Mouse (Mus musculus) kidney, embryonic 14.5 days (tissue): ENCODE measurements around the gene Smyd2. TPM values are rescaled to one million over a fixed set of nuclear protein-coding genes. Genes with fewer than 3 reads are reported as not detected.

Source experiments
- ATAC-seq: fragments of 200-750 bp; cut with Nextera tagmentation; 2 replicates; pipeline ENCODE4 v1.8.0; 2017; ENCODE audit warnings: moderate number of reproducible peaks, mild to moderate bottlenecking, moderate TSS enrichment, moderate library complexity; ENCODE audit not compliant: low FRiP score, low TSS enrichment
- H3K27ac ChIP-seq: fragments of 300-500 bp; sonication (generic); 2 replicates; pipeline ENCODE4 v1.5.1; 2014; ENCODE audit warnings: low read depth, mild to moderate bottlenecking, low read length, moderate library complexity, mixed read lengths
- H3K27me3 ChIP-seq: fragments of 300-500 bp; sonication (generic); 2 replicates; pipeline ENCODE4 v1.6.1; 2014; ENCODE audit warnings: mild to moderate bottlenecking, low read length; ENCODE audit not compliant: control insufficient read depth, insufficient read depth
- H3K36me3 ChIP-seq: fragments of 300-500 bp; sonication (generic); 2 replicates; pipeline ENCODE4 v1.6.1; 2014; ENCODE audit warnings: low read length, mixed read lengths; ENCODE audit not compliant: control insufficient read depth, insufficient read depth
- H3K4me1 ChIP-seq: fragments of 300-500 bp; sonication (generic); 2 replicates; pipeline ENCODE4 v1.6.1; 2014; ENCODE audit warnings: low read length, mixed read lengths; ENCODE audit not compliant: control insufficient read depth, insufficient read depth
- H3K4me2 ChIP-seq: fragments of 300-500 bp; sonication (generic); replicated peaks from 2 replicates; pipeline ENCODE4 v1.6.1; 2014; ENCODE audit warnings: low read depth, mild to moderate bottlenecking, low read length
- H3K4me3 ChIP-seq: fragments of 300-500 bp; sonication (generic); 2 replicates; pipeline ENCODE4 v1.5.1; 2014; ENCODE audit warnings: mild to moderate bottlenecking, low read length
- H3K9ac ChIP-seq: fragments of 300-500 bp; sonication (generic); 2 replicates; pipeline ENCODE4 v1.6.1; 2014; ENCODE audit warnings: low read depth, mild to moderate bottlenecking, low read length, moderate library complexity
- H3K9me3 ChIP-seq: fragments of 300-500 bp; sonication (generic); 2 replicates; pipeline ENCODE4 v1.6.1; 2016; ENCODE audit warnings: low read length; ENCODE audit not compliant: control insufficient read depth
- WGBS: fragments of 180-500 bp; shearing (Covaris S2); extraction: QIAGEN DNeasy Blood & Tissue Kit; methylation state at CpG from one replicate; pipeline ENCODE4 v1.1.7; 2014; 5-methylcytosine and 5-hydroxymethylcytosine counted together
- polyA plus RNA-seq: library from polyadenylated mRNA; unstranded; fragments of >200 nt; fragmentation: Nextera tagmentation; extraction: Ambion mirVana; gene quantifications from 2 replicates; pipeline ENCODE4 v1.2.1, GENCODE M21; 2014

Smyd2 gene
- polyA plus RNA-seq, 1 experiment from 2014 or later = 93.3 TPM

DNA sequence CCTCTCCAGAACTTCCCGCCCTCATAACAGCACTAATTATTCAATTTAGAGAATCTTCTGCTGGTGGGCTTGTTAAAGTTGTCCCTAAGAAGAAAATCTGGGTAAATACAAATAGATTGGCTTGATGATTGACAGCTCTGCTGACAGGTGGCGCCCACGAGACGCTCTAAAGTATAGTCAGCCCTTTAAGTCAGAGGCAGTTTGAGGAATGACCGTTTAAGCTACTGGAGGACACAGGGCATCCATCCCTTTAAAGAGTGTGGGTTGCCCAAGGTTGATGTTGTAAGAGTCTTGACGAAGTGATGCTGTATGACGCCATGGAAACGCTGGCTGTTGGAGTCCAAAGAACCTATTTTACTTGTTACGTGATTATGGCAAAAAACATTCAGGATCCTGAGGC is 57.9 kb downstream of the Smyd2 start:
- Histone ChIP-seq H3K27ac (no peak overlapping the region), H3K4me1 (0 out of 2 replicates have a peak, but pooled peaks cover 4% of the 10 kb centered on the region), H3K36me3 (peaks cover 51% of the 10 kb centered on the region), H3K27me3 (no peaks in the 10 kb centered on the region), H3K9ac (no peak overlapping the region), H3K4me3 (no peak overlapping the region), H3K4me2 (no peak overlapping the region), H3K9me3 (no peaks in the 10 kb centered on the region)
- WGBS = 81% methylated on average over 9 of the region's 9 CpGs
- no peak for ATAC-seq

DNA sequence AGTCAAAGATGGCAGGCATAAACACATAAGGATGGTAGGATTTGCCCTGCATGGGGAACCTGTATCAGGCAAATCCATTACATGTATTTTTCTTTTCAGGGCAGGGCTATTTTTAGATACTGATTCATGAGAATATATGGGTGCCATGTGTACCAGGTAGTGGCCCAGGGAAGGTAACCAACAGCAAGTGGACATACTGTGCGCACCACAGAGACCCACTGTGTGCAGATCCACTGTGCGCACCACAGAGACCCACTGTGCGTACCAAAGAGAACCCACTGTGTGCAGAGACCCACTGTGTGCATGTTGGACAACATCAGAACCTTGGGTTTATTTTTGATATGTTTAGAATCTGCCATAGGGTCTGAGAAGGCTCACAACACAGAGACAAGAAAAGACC is 58.4 kb downstream of the Smyd2 start:
- H3K4me1 ChIP-seq = 0 out of 2 replicates have a peak, but pooled peaks cover 4% of the 10 kb centered on the region
- no peak overlapping the region for H3K9ac ChIP-seq
- H3K9me3 ChIP-seq = no peaks in the 10 kb centered on the region
- no peak overlapping the region for H3K4me3 ChIP-seq
- no peak for ATAC-seq
- H3K27me3 ChIP-seq = no peaks in the 10 kb centered on the region
- H3K27ac ChIP-seq = no peak overlapping the region
- H3K36me3 ChIP-seq = peaks cover 53% of the 10 kb centered on the region
- no peak overlapping the region for H3K4me2 ChIP-seq
- WGBS = 93% methylated on average over 3 of the region's 3 CpGs

DNA sequence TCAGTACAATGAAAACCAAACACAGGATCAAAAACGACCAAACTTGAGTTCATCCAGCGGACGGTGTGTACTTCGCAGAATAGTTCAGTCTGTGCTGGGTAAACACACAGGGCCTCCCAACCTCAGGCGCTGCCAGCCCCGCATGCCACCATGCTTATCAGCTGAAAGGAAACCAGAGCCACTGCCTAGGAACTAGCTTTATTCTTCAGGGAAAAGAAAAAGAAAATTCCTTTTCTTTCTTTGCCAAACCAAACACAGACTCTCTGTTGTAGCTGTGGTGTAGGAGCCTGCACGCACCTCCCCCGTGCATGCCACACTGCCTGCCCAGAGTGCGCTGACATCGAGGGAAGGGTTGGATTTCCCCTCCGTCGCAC is 61.2 kb downstream of the Smyd2 start:
- WGBS = 73% methylated on average over 12 of the region's 12 CpGs
- no peaks in the 10 kb centered on the region for H3K27me3 ChIP-seq
- ATAC-seq = no peak
- H3K4me1 ChIP-seq = no peaks in the 10 kb centered on the region
- no peaks in the 10 kb centered on the region for H3K9me3 ChIP-seq
- no peak overlapping the region for H3K4me2 ChIP-seq
- no peak overlapping the region for H3K9ac ChIP-seq
- no peak overlapping the region for H3K4me3 ChIP-seq
- peaks cover 66% of the 10 kb centered on the region for H3K36me3 ChIP-seq
- H3K27ac ChIP-seq = no peak overlapping the region

DNA sequence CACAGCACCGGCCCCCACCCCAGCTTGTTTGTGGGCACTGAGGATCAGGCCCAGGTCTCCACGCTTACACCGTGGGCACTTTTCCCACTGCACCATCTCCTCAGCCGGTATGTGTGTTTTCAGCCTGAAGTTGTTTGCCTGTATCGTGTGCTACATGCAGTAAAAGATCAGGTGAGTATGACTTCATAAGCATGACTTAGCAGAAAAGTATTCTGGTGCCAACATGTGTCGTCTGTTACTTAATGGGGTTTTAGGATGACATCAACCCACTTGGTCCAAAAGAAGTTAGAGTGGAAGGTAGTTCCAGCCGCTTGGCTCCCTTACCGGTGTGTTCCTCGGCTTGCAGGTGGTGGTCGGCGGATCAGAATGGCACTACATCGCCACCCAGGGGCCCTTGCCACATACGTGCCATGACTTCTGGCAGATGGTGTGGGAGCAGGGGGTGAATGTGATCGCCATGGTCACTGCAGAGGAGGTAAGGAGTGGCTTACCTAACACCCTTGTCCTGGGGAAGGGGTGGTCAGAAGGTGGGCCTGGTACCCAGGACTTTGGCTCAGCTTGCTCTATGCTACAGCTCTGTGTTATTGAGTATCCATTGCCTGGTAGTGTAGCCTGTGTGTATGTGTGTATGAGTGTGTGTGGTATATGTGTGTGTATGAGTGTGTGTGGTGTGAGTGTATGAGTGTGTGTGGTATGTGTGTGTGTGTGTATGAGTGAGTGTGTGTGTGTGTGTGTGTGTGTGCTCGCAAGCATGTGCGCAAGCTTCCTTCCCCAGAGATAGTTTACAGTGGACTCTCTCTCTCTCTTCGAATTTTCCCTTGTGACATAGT is 61.8 kb downstream of the Smyd2 start:
- WGBS = 89% methylated on average over 17 of the region's 17 CpGs
- H3K9me3 ChIP-seq = no peaks in the 10 kb centered on the region
- H3K27me3 ChIP-seq = no peaks in the 10 kb centered on the region
- no peak for ATAC-seq
- H3K4me1 ChIP-seq = no peaks in the 10 kb centered on the region
- H3K36me3 ChIP-seq = peaks cover 61% of the 10 kb centered on the region
- no peak overlapping the region for H3K4me2 ChIP-seq
- no peak overlapping the region for H3K4me3 ChIP-seq
- no peak overlapping the region for H3K27ac ChIP-seq
- no peak overlapping the region for H3K9ac ChIP-seq

DNA sequence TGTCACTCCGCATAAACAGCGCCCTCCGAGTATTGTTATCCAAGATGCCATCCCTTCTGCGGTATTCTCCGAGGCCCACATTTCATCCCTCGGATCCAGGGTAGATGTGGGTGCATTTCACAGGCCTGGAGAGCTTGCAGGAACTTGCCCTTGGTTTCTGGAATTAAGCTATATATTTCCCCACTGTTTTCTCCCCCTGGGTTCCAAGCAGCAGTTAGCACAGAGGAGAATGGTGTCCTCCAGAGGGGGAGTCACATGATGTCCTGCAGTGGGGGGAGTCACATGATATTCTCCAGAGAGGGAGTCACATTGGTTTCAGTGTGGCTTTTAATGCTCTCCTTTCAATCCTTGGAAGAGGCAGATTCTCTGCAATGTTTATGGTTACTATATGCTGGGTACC is 63.8 kb downstream of the Smyd2 start:
- H3K4me2 ChIP-seq = no peak overlapping the region
- H3K4me1 ChIP-seq = no peaks in the 10 kb centered on the region
- ATAC-seq = no peak
- no peaks in the 10 kb centered on the region for H3K9me3 ChIP-seq
- no peak overlapping the region for H3K4me3 ChIP-seq
- 95% methylated on average over 6 of the region's 6 CpGs for WGBS
- H3K9ac ChIP-seq = no peak overlapping the region
- H3K27me3 ChIP-seq = no peaks in the 10 kb centered on the region
- H3K27ac ChIP-seq = no peak overlapping the region
- H3K36me3 ChIP-seq = peaks cover 61% of the 10 kb centered on the region

DNA sequence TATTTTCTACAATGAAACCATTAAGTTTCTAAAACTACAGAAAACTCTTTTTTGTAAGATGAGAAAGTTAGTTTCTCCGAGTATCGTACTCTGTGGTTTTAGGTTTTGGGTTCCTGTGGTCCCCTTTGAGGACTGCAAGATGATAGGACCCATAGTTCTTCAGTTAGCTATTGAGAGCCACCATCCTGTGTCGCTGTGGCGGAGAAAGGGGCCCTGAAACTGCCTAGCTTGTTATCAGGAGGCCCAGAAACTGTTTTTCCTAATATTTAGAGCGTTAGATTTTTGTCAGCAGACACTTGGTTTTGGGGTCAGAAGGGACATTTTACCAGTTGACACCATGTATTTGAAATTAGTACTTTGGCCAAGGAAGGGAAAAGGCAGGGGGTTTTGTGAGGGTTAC is 66.4 kb downstream of the Smyd2 start:
- H3K27ac ChIP-seq = no peak overlapping the region
- no peaks in the 10 kb centered on the region for H3K27me3 ChIP-seq
- no peak overlapping the region for H3K9ac ChIP-seq
- H3K9me3 ChIP-seq = no peaks in the 10 kb centered on the region
- no peak overlapping the region for H3K4me2 ChIP-seq
- ATAC-seq = no peak
- 95% methylated on average over 5 of the region's 5 CpGs for WGBS
- H3K4me1 ChIP-seq = no peaks in the 10 kb centered on the region
- no peak overlapping the region for H3K4me3 ChIP-seq
- H3K36me3 ChIP-seq = peaks cover 67% of the 10 kb centered on the region

DNA sequence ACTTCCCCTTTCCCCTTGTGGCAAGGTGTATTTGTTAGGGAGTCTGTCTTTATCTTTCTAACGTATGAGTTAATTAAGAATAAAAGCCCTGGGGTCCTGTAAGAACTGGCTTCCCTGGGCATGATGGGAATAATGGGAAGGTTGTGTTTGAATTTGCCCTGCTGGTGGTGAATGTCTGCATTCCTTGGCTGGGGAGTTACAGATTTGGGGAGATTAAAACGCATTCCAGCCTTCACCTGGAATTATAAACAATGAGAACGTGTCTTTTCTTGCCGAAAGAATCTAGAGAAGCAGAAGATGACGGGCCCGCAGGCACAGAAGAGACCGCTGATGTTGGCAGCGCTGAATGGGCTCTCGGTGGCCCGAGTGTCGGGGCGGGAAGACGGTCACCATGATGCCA is 67.5 kb downstream of the Smyd2 start:
- ATAC-seq = no peak
- no peak overlapping the region for H3K9ac ChIP-seq
- WGBS = 85% methylated on average over 13 of the region's 13 CpGs
- no peak overlapping the region for H3K4me2 ChIP-seq
- no peak overlapping the region for H3K4me3 ChIP-seq
- no peaks in the 10 kb centered on the region for H3K4me1 ChIP-seq
- no peaks in the 10 kb centered on the region for H3K9me3 ChIP-seq
- no peaks in the 10 kb centered on the region for H3K27me3 ChIP-seq
- H3K36me3 ChIP-seq = peaks cover 74% of the 10 kb centered on the region
- no peak overlapping the region for H3K27ac ChIP-seq

DNA sequence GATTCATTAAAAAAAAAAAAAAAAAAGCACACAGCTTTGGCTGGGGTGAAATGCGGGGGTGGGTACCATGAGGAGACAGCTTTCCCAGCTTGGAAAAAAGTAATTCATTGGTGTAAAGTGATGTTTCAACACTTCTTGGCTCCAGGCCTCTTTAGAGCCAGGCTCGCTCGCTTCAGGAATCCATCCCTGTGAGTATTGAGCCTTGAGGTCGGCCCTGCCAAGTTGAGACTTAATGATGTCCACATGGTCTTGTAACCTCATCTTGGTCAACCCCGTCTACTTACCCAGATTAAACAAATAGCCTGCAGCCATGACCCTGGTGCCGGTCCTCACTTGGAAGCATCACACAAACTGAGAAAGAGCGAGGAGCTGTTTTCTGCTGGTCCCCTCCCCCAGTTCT is 69.7 kb downstream of the Smyd2 start:
- H3K9me3 ChIP-seq = no peaks in the 10 kb centered on the region
- no peak overlapping the region for H3K27ac ChIP-seq
- H3K36me3 ChIP-seq = peaks cover 76% of the 10 kb centered on the region
- H3K4me3 ChIP-seq = no peak overlapping the region
- no peaks in the 10 kb centered on the region for H3K4me1 ChIP-seq
- 69% methylated on average over 7 of the region's 7 CpGs for WGBS
- H3K4me2 ChIP-seq = no peak overlapping the region
- H3K27me3 ChIP-seq = no peaks in the 10 kb centered on the region
- no peak overlapping the region for H3K9ac ChIP-seq
- no peak for ATAC-seq

DNA sequence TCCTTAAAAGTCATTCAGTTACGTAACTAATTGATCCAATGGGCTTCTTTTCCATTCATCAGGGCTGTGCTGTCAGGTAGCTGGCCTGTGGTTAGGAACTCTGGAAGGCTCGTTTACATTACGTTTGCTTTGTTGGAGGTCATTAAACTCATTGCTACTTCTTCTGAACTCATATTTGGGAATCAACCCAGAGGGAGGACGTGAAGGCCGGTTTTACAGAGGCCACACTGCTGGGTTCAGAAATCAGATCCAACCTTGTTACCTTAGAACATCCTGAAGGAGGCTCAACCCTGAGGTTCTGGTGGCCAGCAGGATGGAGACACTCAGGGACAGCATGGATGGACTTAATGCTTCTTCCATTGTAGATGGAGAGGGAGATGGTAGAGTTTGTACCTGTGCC is 70.1 kb downstream of the Smyd2 start:
- ATAC-seq = no peak
- Histone ChIP-seq H3K36me3 (peaks cover 73% of the 10 kb centered on the region), H3K4me3 (no peak overlapping the region), H3K4me1 (no peaks in the 10 kb centered on the region), H3K9ac (no peak overlapping the region), H3K27me3 (no peaks in the 10 kb centered on the region), H3K27ac (no peak overlapping the region), H3K4me2 (no peak overlapping the region), H3K9me3 (no peaks in the 10 kb centered on the region)
- 71% methylated on average over 5 of the region's 5 CpGs for WGBS
